Mouse (Mus musculus): ENCODE measurements around the gene Pemt. TPM values are rescaled to one million over a fixed set of nuclear protein-coding genes. Genes with fewer than 3 reads are reported as not detected.

The Pemt gene
- polyA plus RNA-seq, 1 experiment from 2014 or later = 10.2 TPM

DNA sequence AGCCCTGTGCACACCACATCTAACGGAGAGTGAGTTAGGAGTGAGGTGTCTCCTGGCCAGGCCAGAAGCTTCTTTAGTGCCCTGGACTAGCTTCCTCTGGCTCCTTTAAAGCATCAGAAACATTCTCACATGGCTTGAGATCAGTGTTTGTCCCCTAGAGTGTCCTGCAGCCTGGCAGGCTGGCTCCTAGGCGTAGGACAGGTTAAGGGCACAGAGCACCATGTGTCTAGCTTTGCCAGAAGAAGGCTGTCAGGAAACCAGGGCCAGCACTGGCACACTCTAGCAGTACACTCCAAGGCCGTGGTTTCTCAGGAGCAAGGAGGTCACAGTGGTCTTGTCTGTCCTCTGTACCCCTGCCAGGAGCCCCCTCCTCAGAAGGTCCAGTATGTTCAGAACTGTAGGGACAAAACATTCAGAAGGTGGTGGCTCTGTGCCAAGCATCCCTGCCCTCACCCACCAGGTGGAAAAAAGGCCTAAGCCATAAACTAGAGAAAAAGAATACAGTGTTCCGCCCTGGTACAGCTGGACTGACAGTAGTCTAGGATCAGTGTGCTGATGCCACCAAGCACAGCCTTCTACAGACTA, 15.4 kb downstream of the Pemt start:
- 0 out of 2 replicates have a peak, but pooled peaks cover 1% of the 10 kb centered on the region for H3K4me1 ChIP-seq (replicated peaks; ENCODE audit: insufficient read depth, low read length)
- H3K9me3 ChIP-seq (replicated peaks; ENCODE audit: low read length) = no peaks in the 10 kb centered on the region
- DNase-seq (ENCODE audit: low spot score) (no peak), ATAC-seq (replicated peaks; ENCODE audit: low FRiP score, low read depth) (no peak)
- H3K27me3 ChIP-seq (ENCODE audit: insufficient read depth, low read length) = no peaks in the 10 kb centered on the region
- no peak for TF ChIP-seq CTCF (IDR thresholded peaks at IDR 0.05; ENCODE audit: low read depth)
- H3K36me3 ChIP-seq (ENCODE audit: insufficient read depth, low read length) = no peaks in the 10 kb centered on the region
- H3K4me2 ChIP-seq (ENCODE audit: low read length) = no peak overlapping the region
- WGBS = 89% methylated on average over 4 of the region's 4 CpGs
- no peak overlapping the region for H3K27ac ChIP-seq
- no peak overlapping the region for H3K4me3 ChIP-seq (replicated peaks; ENCODE audit: low read depth, low read length)
- no peak overlapping the region for H3K9ac ChIP-seq (ENCODE audit: low read depth, low read length)

DNA sequence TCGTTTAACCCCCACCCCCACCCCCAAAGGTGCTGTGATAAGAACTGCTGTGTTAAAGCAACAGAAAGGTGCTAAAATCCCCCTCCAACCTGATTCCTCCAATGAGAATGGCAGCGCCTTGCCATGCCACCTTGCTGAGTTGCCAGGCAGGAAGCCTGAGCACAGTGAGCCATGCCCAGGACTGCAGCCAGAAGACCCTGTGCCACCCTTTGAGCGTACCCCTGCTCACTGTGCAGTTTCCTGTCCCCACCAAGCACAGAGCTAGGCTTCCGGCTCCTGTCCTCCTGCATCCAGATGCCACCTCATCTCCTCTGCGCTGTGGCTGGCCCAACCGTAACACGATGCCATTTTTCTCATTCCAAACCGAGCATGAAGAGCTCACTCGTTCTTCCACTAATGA, 16.3 kb downstream of the Pemt start:
- H3K27ac ChIP-seq = no peak overlapping the region
- H3K4me1 ChIP-seq (replicated peaks; ENCODE audit: insufficient read depth, low read length) = no peaks in the 10 kb centered on the region
- H3K4me3 ChIP-seq (replicated peaks; ENCODE audit: low read depth, low read length) = no peak overlapping the region
- ATAC-seq (replicated peaks; ENCODE audit: low FRiP score, low read depth) = no peak
- no peak for TF ChIP-seq CTCF (IDR thresholded peaks at IDR 0.05; ENCODE audit: low read depth)
- no peaks in the 10 kb centered on the region for H3K36me3 ChIP-seq (ENCODE audit: insufficient read depth, low read length)
- no peaks in the 10 kb centered on the region for H3K9me3 ChIP-seq (replicated peaks; ENCODE audit: low read length)
- H3K27me3 ChIP-seq (ENCODE audit: insufficient read depth, low read length) = no peaks in the 10 kb centered on the region
- DNase-seq (ENCODE audit: low spot score) = no peak
- no peak overlapping the region for H3K9ac ChIP-seq (ENCODE audit: low read depth, low read length)
- 45% methylated on average over 9 of the region's 9 CpGs for WGBS
- H3K4me2 ChIP-seq (ENCODE audit: low read length) = no peak overlapping the region

DNA sequence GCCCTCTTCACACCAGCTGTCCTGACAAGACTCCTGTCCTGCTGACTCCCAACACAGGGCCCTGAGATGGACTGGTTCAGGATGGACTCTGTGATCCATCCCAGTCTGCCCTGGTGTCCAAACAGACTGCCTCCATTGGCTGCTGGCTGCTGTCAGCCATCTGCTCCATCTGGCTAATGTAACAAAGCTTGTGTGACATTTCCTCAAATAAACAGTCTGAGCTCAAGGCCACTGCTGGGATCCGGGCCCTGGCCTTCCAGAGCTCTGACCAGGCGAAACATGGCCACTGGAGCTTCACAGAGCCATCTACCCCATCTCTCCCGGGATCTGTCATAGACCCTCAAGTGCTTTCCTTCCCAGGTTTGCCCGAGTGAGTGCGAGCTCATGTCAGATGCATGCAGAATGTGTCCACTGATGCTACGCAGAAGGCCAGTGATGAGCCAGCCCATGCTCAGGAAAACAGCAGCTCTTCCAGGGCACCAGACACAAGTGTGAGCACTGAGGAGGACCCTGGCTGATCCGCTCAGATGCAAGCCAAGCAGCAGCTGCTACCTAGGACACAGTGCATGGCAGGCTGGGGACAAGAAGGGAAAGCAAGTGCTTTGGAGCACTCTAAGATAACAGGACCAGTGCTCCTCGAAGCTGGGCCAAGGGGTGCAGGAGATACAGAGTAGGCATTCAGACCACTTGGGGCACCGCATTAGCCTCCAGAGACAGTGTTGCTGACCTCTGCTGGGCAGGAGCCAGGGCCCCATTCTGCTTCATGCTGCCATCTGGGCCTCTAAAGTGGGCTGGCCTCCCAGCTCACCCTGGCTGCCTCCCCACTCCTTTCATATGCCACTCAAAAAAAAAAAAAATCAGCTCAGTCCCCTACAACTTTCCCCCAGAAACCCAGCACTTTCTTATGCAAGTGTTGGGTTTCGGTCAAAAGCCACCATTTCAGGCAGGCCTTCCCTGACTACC, 18.1 kb downstream of the Pemt start:
- no peak overlapping the region for H3K27ac ChIP-seq
- no peak overlapping the region for H3K9ac ChIP-seq (ENCODE audit: low read depth, low read length)
- 80% methylated on average over 10 of the region's 10 CpGs for WGBS
- H3K4me1 ChIP-seq (replicated peaks; ENCODE audit: insufficient read depth, low read length) = no peaks in the 10 kb centered on the region
- no peak overlapping the region for H3K4me3 ChIP-seq (replicated peaks; ENCODE audit: low read depth, low read length)
- H3K9me3 ChIP-seq (replicated peaks; ENCODE audit: low read length) = no peaks in the 10 kb centered on the region
- no peak for ATAC-seq (replicated peaks; ENCODE audit: low FRiP score, low read depth)
- no peak for DNase-seq (ENCODE audit: low spot score)
- TF ChIP-seq CTCF (IDR thresholded peaks at IDR 0.05; ENCODE audit: low read depth) = no peak
- no peaks in the 10 kb centered on the region for H3K27me3 ChIP-seq (ENCODE audit: insufficient read depth, low read length)
- no peaks in the 10 kb centered on the region for H3K36me3 ChIP-seq (ENCODE audit: insufficient read depth, low read length)
- H3K4me2 ChIP-seq (ENCODE audit: low read length) = no peak overlapping the region

DNA sequence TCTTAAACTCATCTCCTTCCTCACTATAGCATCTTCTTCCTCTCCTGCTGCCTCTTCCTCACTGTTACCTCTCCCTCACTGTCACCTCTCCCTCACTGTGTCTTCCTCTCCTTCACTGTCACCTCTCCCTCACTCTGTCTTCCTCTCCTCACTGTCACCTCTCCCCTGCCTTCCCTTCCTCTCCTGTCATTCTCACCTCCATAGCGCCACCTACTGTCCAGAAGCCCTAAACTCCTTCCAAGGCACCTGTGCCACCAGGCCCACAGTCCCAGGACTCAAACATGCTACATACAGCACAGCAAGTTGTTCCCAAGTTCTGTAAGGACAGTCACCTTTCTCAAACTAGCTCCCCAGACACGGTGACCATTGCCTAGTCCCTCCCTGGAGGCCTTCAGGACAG, 19.0 kb downstream of the Pemt start:
- 3% methylated on average over 2 of the region's 2 CpGs for WGBS
- ATAC-seq (replicated peaks; ENCODE audit: low FRiP score, low read depth) = no peak
- no peak overlapping the region for H3K4me3 ChIP-seq (replicated peaks; ENCODE audit: low read depth, low read length)

DNA sequence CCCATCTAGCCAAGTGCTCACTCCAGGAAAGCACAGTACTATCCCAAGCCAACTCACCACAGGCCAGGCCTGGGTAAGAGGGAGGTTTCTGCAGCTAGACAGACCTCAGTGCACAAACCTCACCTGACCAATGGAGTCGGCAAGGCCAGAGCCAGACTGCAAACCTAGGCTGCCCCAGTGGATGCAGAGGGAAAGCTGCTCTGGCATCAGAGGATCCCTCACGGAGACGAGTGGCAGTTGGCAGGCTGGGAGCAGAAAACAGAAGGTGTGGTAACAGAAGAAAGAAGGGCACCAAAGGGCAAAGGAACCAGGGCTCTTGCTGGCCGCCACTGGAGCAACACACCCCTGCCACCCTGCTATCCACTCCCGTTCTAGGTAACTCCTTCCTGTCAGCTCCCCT, 20.1 kb downstream of the Pemt start:
- no peak for TF ChIP-seq CTCF (IDR thresholded peaks at IDR 0.05; ENCODE audit: low read depth)
- Histone ChIP-seq H3K4me1 (replicated peaks; ENCODE audit: insufficient read depth, low read length) (no peaks in the 10 kb centered on the region), H3K36me3 (ENCODE audit: insufficient read depth, low read length) (no peaks in the 10 kb centered on the region), H3K4me3 (replicated peaks; ENCODE audit: low read depth, low read length) (no peak overlapping the region), H3K27me3 (ENCODE audit: insufficient read depth, low read length) (no peaks in the 10 kb centered on the region), H3K4me2 (ENCODE audit: low read length) (no peak overlapping the region), H3K9ac (ENCODE audit: low read depth, low read length) (no peak overlapping the region), H3K27ac (no peak overlapping the region), H3K9me3 (replicated peaks; ENCODE audit: low read length) (no peaks in the 10 kb centered on the region)
- no peak for ATAC-seq (replicated peaks; ENCODE audit: low FRiP score, low read depth)
- 72% methylated on average over 5 of the region's 5 CpGs for WGBS
- no peak for DNase-seq (ENCODE audit: low spot score)

More for the DNA sequence above, 19.0 kb downstream of the Pemt start:
- Histone ChIP-seq H3K9me3 (replicated peaks; ENCODE audit: low read length) (no peaks in the 10 kb centered on the region), H3K27ac (no peak overlapping the region), H3K4me1 (replicated peaks; ENCODE audit: insufficient read depth, low read length) (no peaks in the 10 kb centered on the region), H3K9ac (ENCODE audit: low read depth, low read length) (no peak overlapping the region), H3K4me2 (ENCODE audit: low read length) (no peak overlapping the region), H3K36me3 (ENCODE audit: insufficient read depth, low read length) (no peaks in the 10 kb centered on the region), H3K27me3 (ENCODE audit: insufficient read depth, low read length) (no peaks in the 10 kb centered on the region)
- peak; percentile 84 for DNase-seq (ENCODE audit: low spot score)
- TF ChIP-seq CTCF (IDR thresholded peaks at IDR 0.05; ENCODE audit: low read depth) = peak; percentile 91

DNA sequence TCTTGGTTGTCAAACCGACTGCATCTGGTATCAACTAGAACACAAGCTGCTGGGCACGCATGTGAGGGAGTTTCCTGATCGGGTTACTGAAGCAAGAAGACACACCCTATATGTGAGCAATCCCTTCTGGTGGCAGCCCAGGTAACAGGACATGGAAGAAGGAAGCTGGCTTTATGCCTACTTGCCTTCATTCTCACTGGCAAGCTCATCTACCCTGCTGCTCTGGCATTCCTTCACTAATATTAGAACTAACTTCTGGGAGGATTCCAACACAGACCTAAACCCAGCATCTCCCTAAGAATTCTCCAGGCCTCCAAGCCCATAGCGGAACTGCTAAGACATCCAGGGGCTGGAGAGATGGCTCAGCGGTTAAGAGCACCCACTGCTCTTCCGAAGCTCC, 25.1 kb downstream of the Pemt start:
- no peak for ATAC-seq (replicated peaks; ENCODE audit: low FRiP score, low read depth)
- WGBS = 75% methylated on average over 6 of the region's 6 CpGs
- Histone ChIP-seq H3K27ac (no peak overlapping the region), H3K9ac (ENCODE audit: low read depth, low read length) (no peak overlapping the region), H3K4me1 (replicated peaks; ENCODE audit: insufficient read depth, low read length) (no peaks in the 10 kb centered on the region), H3K36me3 (ENCODE audit: insufficient read depth, low read length) (no peaks in the 10 kb centered on the region), H3K27me3 (ENCODE audit: insufficient read depth, low read length) (no peaks in the 10 kb centered on the region), H3K4me2 (ENCODE audit: low read length) (no peak overlapping the region), H3K4me3 (replicated peaks; ENCODE audit: low read depth, low read length) (no peak overlapping the region), H3K9me3 (replicated peaks; ENCODE audit: low read length) (no peaks in the 10 kb centered on the region)
- DNase-seq (ENCODE audit: low spot score) = no peak
- TF ChIP-seq CTCF (IDR thresholded peaks at IDR 0.05; ENCODE audit: low read depth) = no peak

Measured in kidney, postnatal 0 days (tissue).